ENCODE assay signal across 22 mouse cellular contexts in the genomic region with DNA sequence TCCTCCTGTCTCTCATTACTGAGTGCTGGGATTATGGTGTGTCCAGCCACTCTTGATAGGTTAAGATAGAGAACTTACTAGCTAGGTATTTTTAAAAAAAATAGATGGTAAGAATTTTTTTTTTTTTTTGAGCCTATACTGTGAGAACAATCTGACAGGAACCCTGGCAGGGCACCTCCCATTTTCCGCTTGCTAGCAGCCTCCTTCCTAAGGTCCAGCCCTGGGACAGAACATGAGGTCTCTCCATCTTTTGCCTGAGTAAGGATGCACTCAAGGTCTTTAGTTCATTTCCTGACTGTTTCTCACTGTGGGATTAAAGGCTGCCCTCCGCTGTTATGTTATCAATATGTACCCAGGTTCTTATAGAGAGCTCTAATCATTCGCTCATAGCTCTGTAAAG.
A peak's percentile ranks its signal among the peaks of the same experiment; 100 is the strongest.
DNase-seq lines count a peak whose midpoint lies in the region; ATAC-seq and TF ChIP-seq lines count a peak whose summit lies in the region.
"Had no signal": no experiment of that assay in that cellular context is flagged by ENCODE, and none has a peak within 500 bp of the region (broad histone marks: within the 10 kb centered on the region; RNA-seq: fewer than 3 reads in every experiment).

No protein-coding gene starts in this region.

- TF ChIP-seq CTCF in heart, adult 2 months (IDR thresholded peaks at IDR 0.05) = no peak
- no peak for TF ChIP-seq CTCF in lung, postnatal 0 days (IDR thresholded peaks at IDR 0.05)

- 72% methylated on average over 3 of the region's 3 CpGs for WGBS in heart, adult 2 months
- WGBS in kidney, embryonic 15.5 days = 74% methylated on average over 3 of the region's 3 CpGs
- WGBS in lung, postnatal 0 days = 86% methylated on average over 3 of the region's 3 CpGs
- WGBS in liver, embryonic 12.5 days (ENCODE audit: insufficient replicate concordance) = 66% methylated on average over 3 of the region's 3 CpGs

- 0 out of 2 replicates have a peak, but pooled peaks have one; percentile 15 for TF ChIP-seq EP300 in heart, adult 2 months (IDR thresholded peaks at IDR 0.05; ENCODE audit: insufficient read depth, low read depth, low read length)
- no peak for TF ChIP-seq EP300 in lung, postnatal 0 days (IDR thresholded peaks at IDR 0.05)

- H3K4me1 ChIP-seq in heart, adult 2 months (ENCODE audit: control insufficient read depth, insufficient read depth, low read length) = peaks cover 9% of the 10 kb centered on the region
- peaks cover 12% of the 10 kb centered on the region for H3K4me1 ChIP-seq in kidney, embryonic 15.5 days
- H3K4me1 ChIP-seq in lung, postnatal 0 days (ENCODE audit: insufficient read depth, low read depth, low read length) = no peaks in the 10 kb centered on the region
- H3K4me1 ChIP-seq in liver, embryonic 12.5 days = no peaks in the 10 kb centered on the region

- H3K4me3 ChIP-seq in heart, adult 2 months = no peak overlapping the region
- no peak overlapping the region for H3K4me3 ChIP-seq in kidney, embryonic 15.5 days (replicated peaks)
- no peak overlapping the region for H3K4me3 ChIP-seq in lung, postnatal 0 days (ENCODE audit: low read depth, low read length)
- no peak overlapping the region for H3K4me3 ChIP-seq in liver, embryonic 12.5 days
- H3K4me3 ChIP-seq: embryonic facial prominence, embryonic 10.5 days; embryonic facial prominence, embryonic 12.5 days; forebrain, embryonic 13.5 days; forebrain, embryonic 15.5 days had no signal

- no peak for TF ChIP-seq POLR2A in heart, adult 2 months (IDR thresholded peaks at IDR 0.05; ENCODE audit: insufficient read depth, low read depth, low read length)

- no peak for DNase-seq in heart, adult 2 months
- no peak for DNase-seq in heart, postnatal 25 days (ENCODE audit: low spot score)
- no peak for DNase-seq in kidney, postnatal 10 days
- peak; percentile 51 for DNase-seq in lung, postnatal 0 days (ENCODE audit: low spot score)
- no peak for DNase-seq in lung, postnatal 36 days
- DNase-seq: adrenal gland, adult 8-10 months; adrenal gland, postnatal 14 days; adrenal gland, postnatal 36 days; cerebellum, adult 11-12 months; cerebellum, adult 2 months; cerebellum, adult 9-10 months; cerebellum, postnatal 10 days; cerebellum, postnatal 25 days had no signal

- H3K4me2 ChIP-seq in kidney, embryonic 15.5 days = no peak overlapping the region
- no peak overlapping the region for H3K4me2 ChIP-seq in lung, postnatal 0 days (replicated peaks; ENCODE audit: low read depth, low read length)
- no peak overlapping the region for H3K4me2 ChIP-seq in liver, embryonic 12.5 days
- H3K4me2 ChIP-seq: embryonic facial prominence, embryonic 12.5 days; forebrain, embryonic 13.5 days; forebrain, embryonic 15.5 days had no signal

- H3K9me3 ChIP-seq in kidney, embryonic 15.5 days (replicated peaks) = no peaks in the 10 kb centered on the region
- no peaks in the 10 kb centered on the region for H3K9me3 ChIP-seq in lung, postnatal 0 days (ENCODE audit: low read length)
- no peaks in the 10 kb centered on the region for H3K9me3 ChIP-seq in liver, embryonic 12.5 days (replicated peaks)
- H3K9me3 ChIP-seq: embryonic facial prominence, embryonic 10.5 days; embryonic facial prominence, embryonic 12.5 days; forebrain, embryonic 13.5 days; forebrain, embryonic 15.5 days had no signal

- 0 out of 2 replicates have a peak, but pooled peaks have one; percentile 27 for ATAC-seq in kidney, embryonic 15.5 days (replicated peaks; ENCODE audit: low FRiP score)
- ATAC-seq in lung, postnatal 0 days = no peak
- no peak for ATAC-seq in liver, embryonic 12.5 days
- ATAC-seq: activated CD4-positive, CD25-positive, alpha-beta regulatory T cell, adult 4 months; forebrain, embryonic 13.5 days; forebrain, embryonic 15.5 days; Patski had no signal

- peaks cover 12% of the 10 kb centered on the region for H3K36me3 ChIP-seq in heart, adult 2 months (ENCODE audit: control insufficient read depth, insufficient read depth, low read length)
- no peaks in the 10 kb centered on the region for H3K36me3 ChIP-seq in kidney, embryonic 15.5 days
- no peaks in the 10 kb centered on the region for H3K36me3 ChIP-seq in lung, postnatal 0 days (ENCODE audit: insufficient read depth, low read length)
- no peaks in the 10 kb centered on the region for H3K36me3 ChIP-seq in liver, embryonic 12.5 days
- H3K36me3 ChIP-seq: embryonic facial prominence, embryonic 10.5 days; embryonic facial prominence, embryonic 12.5 days; forebrain, embryonic 15.5 days; G1E had no signal

- H3K79me2 ChIP-seq in heart, adult 2 months (replicated peaks; ENCODE audit: control insufficient read depth, insufficient read depth, low read length) = peaks cover 8% of the 10 kb centered on the region

- intact Hi-C loops in heart, adult 2 months (cut with DNase I) = loop anchor here (5.0 kb wide), 1 partner anchor 114 kb away; no protein-coding TSS in a partner anchor
- intact Hi-C loops in heart, postnatal 25 days (cut with DNase I) = loop anchor here (10.0 kb wide), 1 partner anchor 247 kb away; no protein-coding TSS in a partner anchor

- H3K27ac ChIP-seq in heart, adult 2 months = peak overlapping the region; percentile 5; the same call in 1 of the 2 replicates
- peak overlapping the region; percentile 9; the same call in 1 of the 2 replicates for H3K27ac ChIP-seq in kidney, embryonic 15.5 days
- no peak overlapping the region for H3K27ac ChIP-seq in lung, postnatal 0 days (ENCODE audit: low read length)
- H3K27ac ChIP-seq in liver, embryonic 12.5 days = no peak overlapping the region
- H3K27ac ChIP-seq: embryonic facial prominence, embryonic 10.5 days; embryonic facial prominence, embryonic 12.5 days; forebrain, embryonic 13.5 days; forebrain, embryonic 15.5 days had no signal

- H3K9ac ChIP-seq in heart, adult 2 months (ENCODE audit: low read depth, low read length) = no peak overlapping the region
- no peak overlapping the region for H3K9ac ChIP-seq in kidney, embryonic 15.5 days
- no peak overlapping the region for H3K9ac ChIP-seq in lung, postnatal 0 days (replicated peaks; ENCODE audit: low read depth)
- H3K9ac ChIP-seq in liver, embryonic 12.5 days = no peak overlapping the region
- H3K9ac ChIP-seq: embryonic facial prominence, embryonic 12.5 days; forebrain, embryonic 13.5 days; forebrain, embryonic 15.5 days had no signal

- no peaks in the 10 kb centered on the region for H3K27me3 ChIP-seq in heart, adult 2 months (ENCODE audit: control insufficient read depth, insufficient read depth, low read length)
- H3K27me3 ChIP-seq in kidney, embryonic 15.5 days = no peaks in the 10 kb centered on the region
- H3K27me3 ChIP-seq in lung, postnatal 0 days (replicated peaks; ENCODE audit: insufficient read depth, low read length) = no peaks in the 10 kb centered on the region
- H3K27me3 ChIP-seq in liver, embryonic 12.5 days (replicated peaks) = no peaks in the 10 kb centered on the region
- H3K27me3 ChIP-seq: embryonic facial prominence, embryonic 12.5 days; forebrain, embryonic 13.5 days; forebrain, embryonic 15.5 days; Patski had no signal

Comparison
In these comparisons a context has a peak if more than half of its experiments do, and no peak if none do; other contexts are left out.
1. H3K27ac ChIP-seq: peak in heart, adult 2 months (single experiment) and kidney, embryonic 15.5 days (single experiment); none in lung, postnatal 0 days (single experiment) and liver, embryonic 12.5 days (single experiment).